Mouse (Mus musculus) layer of hippocampus, adult 2 months (tissue): ENCODE measurements around the gene Gm45785. TPM values are rescaled to one million over a fixed set of nuclear protein-coding genes. Genes with fewer than 3 reads are reported as not detected.

Source experiments
- DNase-seq, 2 experiments: peaks; one replicate each; pipeline ENCODE4 v3.0.0; 2022; ENCODE audit warnings: low spot score in 2 of 2
- H3K27ac ChIP-seq: fragments of 200-600 bp; 2 replicates; pipeline ENCODE4 v1.8.1; 2022
- H3K4me3 ChIP-seq: fragments of 200-600 bp; 2 replicates; pipeline ENCODE4 v1.8.1; 2022; ENCODE audit warnings: mild to moderate bottlenecking
- CTCF ChIP-seq: fragments of 200-600 bp; conservative IDR thresholded peaks from 2 replicates; pipeline ENCODE4 v1.8.1; 2022; ENCODE audit warnings: antibody characterized with exemption, mild to moderate bottlenecking, moderate library complexity
- total RNA-seq, 2 experiments: library from RNA; stranded (reverse); gene quantifications; 2 replicates each; pipeline ENCODE4 v1.2.3; 2021

Gm45785 gene
- total RNA-seq, 2 experiments from 2014 or later = 1.8 TPM; not detected in 1

- no peak for DNase-seq
- TF ChIP-seq CTCF = no peak
- Histone ChIP-seq H3K4me3 (no peak overlapping the region), H3K27ac (no peak overlapping the region)
These were observed 1.6 kb downstream of the Gm45785 start for GRCm38 (mm10) chr7:140854483-140854882.

GRCm38 (mm10) chr7:140853386-140853785, 2.7 kb downstream of the Gm45785 start:
- H3K27ac ChIP-seq = no peak overlapping the region
- no peak for DNase-seq

DNA sequence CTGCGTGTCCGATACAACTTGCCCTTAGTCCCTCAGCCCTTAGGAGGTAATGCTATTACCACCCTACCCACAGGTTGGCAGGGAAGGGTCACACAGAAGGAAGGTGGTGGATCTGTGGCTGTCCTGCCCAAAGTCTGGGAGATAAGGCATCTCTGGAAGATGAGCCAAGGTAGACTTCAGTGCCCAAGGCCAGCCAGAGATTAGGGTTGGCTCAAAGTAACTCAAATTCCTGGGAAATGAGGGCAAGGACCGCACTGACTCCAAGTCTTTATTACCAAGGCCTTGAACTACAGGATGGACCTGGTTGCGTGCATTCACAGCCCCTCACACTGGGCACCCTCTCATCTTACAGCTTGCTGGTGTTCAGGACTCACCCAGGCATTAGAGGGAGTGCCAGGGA, 4.2 kb downstream of the Gm45785 start:
- no peak overlapping the region for H3K4me3 ChIP-seq
- no peak overlapping the region for H3K27ac ChIP-seq
- TF ChIP-seq CTCF = no peak
- no peak for DNase-seq

More at GRCm38 (mm10) chr7:140853386-140853785, 2.7 kb downstream of the Gm45785 start:
- TF ChIP-seq CTCF = no peak
- no peak overlapping the region for H3K4me3 ChIP-seq

GRCm38 (mm10) chr7:140848591-140848990, 7.5 kb downstream of the Gm45785 start:
- no peak overlapping the region for H3K4me3 ChIP-seq
- no peak for TF ChIP-seq CTCF
- H3K27ac ChIP-seq = no peak overlapping the region
- no peak for DNase-seq

DNA sequence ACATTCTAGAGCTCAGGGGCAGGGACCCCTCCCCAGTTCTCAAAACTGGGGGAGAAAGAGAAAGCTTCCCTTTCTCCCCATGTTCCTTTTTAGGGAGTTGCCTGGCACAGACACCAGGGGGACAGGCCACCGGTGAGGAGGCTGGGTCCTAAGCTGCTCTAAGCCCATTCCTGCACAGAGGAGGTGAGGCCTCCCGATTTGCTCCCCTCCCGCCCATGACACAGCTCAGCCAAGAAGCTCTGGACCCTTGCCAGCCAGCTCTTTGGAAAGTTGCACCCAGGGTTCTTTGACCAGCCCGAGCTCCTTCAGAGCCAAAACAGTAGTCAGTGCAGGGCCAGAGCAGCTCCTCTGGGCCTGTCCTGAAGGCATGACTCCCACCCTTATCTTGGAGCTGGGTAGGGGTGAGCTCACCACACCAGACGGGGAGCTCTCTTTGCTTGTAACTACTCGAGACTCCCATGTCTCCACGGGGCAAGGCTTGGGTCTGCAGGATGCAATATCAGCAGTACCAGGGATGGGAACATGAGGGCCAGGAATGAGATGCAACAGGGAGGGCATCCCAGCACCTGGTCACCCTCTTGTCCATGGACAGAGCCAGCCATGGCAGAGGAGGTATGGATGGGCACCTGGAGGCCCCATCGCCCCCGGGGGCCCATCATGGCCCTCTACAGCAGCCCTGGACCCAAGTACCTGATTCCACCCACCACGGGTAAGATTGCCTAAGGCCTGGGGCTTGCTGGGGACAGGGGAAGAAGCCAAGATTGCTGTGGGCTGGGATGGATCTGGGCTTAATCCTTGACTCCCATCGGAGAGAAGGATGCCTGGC, 8.2 kb downstream of the Gm45785 start, which contains the start of gene Odf3:
Odf3 (plus strand) TSS at position 51 of the 826 bp plus-strand sequence.
- no peak within 1 kb of the TSS for H3K4me3 ChIP-seq
- DNase-seq = no peak
- no peak for TF ChIP-seq CTCF
- no peak within 1 kb of the TSS for H3K27ac ChIP-seq

GRCm38 (mm10) chr7:140846676-140847075, 9.5 kb downstream of the Gm45785 start:
- Histone ChIP-seq H3K27ac (no peak overlapping the region), H3K4me3 (no peak overlapping the region)
- TF ChIP-seq CTCF = no peak
- DNase-seq = no peak

DNA sequence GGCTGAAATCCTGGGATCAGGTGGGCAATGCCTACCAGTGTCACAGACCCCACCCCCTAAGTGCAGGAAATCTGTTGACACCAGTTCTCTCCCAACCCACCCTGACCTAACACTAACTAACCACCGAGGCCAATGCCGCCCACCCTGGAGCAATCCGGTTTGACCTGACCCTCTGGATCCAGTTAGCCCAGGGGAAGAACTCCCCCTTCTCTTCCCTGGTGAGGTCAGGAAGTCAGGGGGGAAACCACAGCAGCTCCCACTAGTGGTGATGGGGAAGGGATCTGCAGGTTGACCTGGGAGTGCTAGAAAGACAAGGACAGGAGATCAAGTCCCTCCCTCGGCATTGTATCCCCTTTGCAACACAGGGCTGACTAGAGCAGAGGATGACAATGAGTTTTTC, 10.4 kb downstream of the Gm45785 start:
- H3K4me3 ChIP-seq = no peak overlapping the region
- no peak overlapping the region for H3K27ac ChIP-seq
- TF ChIP-seq CTCF = no peak; the same call in 1 of the 2 replicates
- no peak for DNase-seq

GRCm38 (mm10) chr7:140844905-140845665, 11.0 kb downstream of the Gm45785 start, which contains the start of gene Scgb1c1:
Gene Scgb1c1, plus strand, starts transcription at chr7:140845547.
- peak; percentile 91 for TF ChIP-seq CTCF
- H3K4me3 ChIP-seq = no peak within 1 kb of the TSS
- DNase-seq = peak; percentile 85 to 94
- H3K27ac ChIP-seq = no peak within 1 kb of the TSS

- DNase-seq = no peak
- TF ChIP-seq CTCF = no peak
- Histone ChIP-seq H3K4me3 (no peak overlapping the region), H3K27ac (no peak overlapping the region)
These were observed 12.3 kb downstream of the Gm45785 start for GRCm38 (mm10) chr7:140843806-140844205.

DNA sequence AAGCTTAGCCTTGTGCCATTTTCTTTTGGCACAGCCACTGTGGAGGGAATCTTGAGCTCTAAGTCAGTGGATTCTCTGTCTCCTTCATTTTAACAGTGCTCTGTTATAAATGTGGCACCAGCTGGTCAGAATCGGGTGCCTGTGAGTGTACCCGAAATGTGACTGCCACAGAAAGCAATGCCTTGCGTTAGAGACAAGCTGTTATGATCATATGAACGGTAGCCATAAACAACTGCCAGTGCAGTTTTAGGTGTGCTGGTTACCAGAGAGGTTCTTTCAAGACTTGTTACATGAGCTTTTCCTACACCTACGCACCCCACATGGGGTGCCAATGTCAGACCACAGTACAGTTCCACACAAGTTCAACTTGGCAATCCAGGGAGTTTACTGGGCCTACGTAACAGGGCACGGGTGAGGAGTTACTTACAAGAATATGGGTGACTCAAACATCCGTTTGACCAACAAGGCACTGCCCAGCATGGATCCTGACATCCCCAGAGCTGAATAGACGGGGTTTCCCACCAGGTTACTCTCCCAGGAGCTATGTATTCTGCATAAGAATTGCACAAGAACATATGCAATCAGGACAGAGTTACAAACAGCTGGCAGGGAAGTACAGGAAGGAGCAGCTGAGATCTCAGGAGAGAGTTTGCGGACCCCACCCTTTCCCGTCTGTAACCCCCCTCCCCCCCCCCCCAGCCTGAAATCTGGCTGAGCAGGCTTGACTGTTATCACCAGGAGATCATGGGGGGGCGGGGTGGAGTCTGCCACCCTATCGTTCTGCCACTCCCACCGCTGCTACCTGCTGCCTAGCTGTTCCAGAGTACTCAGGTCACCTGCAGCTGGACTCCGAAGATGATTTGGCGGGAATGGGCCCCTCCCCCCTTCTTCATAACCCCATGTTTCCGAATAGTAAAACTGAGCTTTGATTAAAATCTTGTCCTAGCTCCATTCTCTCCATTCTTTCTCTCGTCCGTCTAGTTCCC, 15.1 kb downstream of the Gm45785 start:
- no peak for TF ChIP-seq CTCF
- no peak overlapping the region for H3K4me3 ChIP-seq
- no peak for DNase-seq
- H3K27ac ChIP-seq = peak overlapping the region; percentile 69

GRCm38 (mm10) chr7:140839556-140839955, 16.6 kb downstream of the Gm45785 start:
- no peak for DNase-seq
- Histone ChIP-seq H3K27ac (0 out of 2 replicates have a peak overlapping the region, but pooled peaks have one; percentile 69), H3K4me3 (no peak overlapping the region)
- TF ChIP-seq CTCF = no peak

GRCm38 (mm10) chr7:140836243-140837115, 19.7 kb downstream of the Gm45785 start:
- H3K27ac ChIP-seq = peak overlapping the region; percentile 91
- peak; percentile 62 to 77 for DNase-seq
- TF ChIP-seq CTCF = no peak

More at GRCm38 (mm10) chr7:140836243-140837115, 19.7 kb downstream of the Gm45785 start:
- no peak overlapping the region for H3K4me3 ChIP-seq
